Mouse (Mus musculus) granulocyte monocyte progenitor cell, adult 5-6 weeks (primary cell): Measurements from ENCODE around the gene Zfp618. TPM values are rescaled to one million over a fixed set of nuclear protein-coding genes. Genes with fewer than 3 reads are reported as not detected.

Experiments used
- ATAC-seq: replicated peaks from 2 replicates; pipeline ENCODE4 v1.8.0; 2016; ENCODE audit warnings: mild to moderate bottlenecking, moderate TSS enrichment, inconsistent platforms; ENCODE audit not compliant: poor library complexity, severe bottlenecking
- total RNA-seq, 2 experiments: library from RNA; stranded (forward) in 1 of 2; stranded (reverse) in 1 of 2; fragments of 200-712, 200-1000 nt in 1 of 2; fragments of >200 nt in 1 of 2; fragmentation: Nextera tagmentation in 1 of 2; gene quantifications; 2 replicates each; pipeline ENCODE4 v1.2.3; 2014 to 2017

The Zfp618 gene
- total RNA-seq, 2 experiments from 2014 or later = 0.26 to 0.34 TPM

GRCm38 (mm10) chr4:63147268-63147667 lies 181.9 kb downstream of the Zfp618 start:
- no peak for ATAC-seq

- peak; percentile 91 for ATAC-seq
Observed at GRCm38 (mm10) chr4:63151127-63151526, 185.8 kb downstream of the Zfp618 start.

GRCm38 (mm10) chr4:63154028-63154427 lies 188.7 kb downstream of the Zfp618 start:
- no peak for ATAC-seq

GRCm38 (mm10) chr4:63154699-63155098 lies 189.3 kb downstream of the Zfp618 start, which contains the start of gene Ambp:
Ambp (minus strand) TSS chr4:63154799.
- ATAC-seq = no peak

GRCm38 (mm10) chr4:63155596-63155995 lies 190.2 kb downstream of the Zfp618 start:
- peak; percentile 12; the same call in 1 of the 2 replicates for ATAC-seq

- no peak for ATAC-seq
Observed at GRCm38 (mm10) chr4:63156726-63157634, 191.6 kb downstream of the Zfp618 start.

GRCm38 (mm10) chr4:63158192-63158591 lies 192.8 kb downstream of the Zfp618 start:
- no peak for ATAC-seq

GRCm38 (mm10) chr4:63158961-63159592 lies 193.7 kb downstream of the Zfp618 start:
- peak; percentile 82 for ATAC-seq

GRCm38 (mm10) chr4:63165636-63166035 lies 200.3 kb downstream of the Zfp618 start:
- ATAC-seq = no peak

- no peak for ATAC-seq
Observed at GRCm38 (mm10) chr4:63166323-63166722, 200.9 kb downstream of the Zfp618 start.

GRCm38 (mm10) chr4:63170061-63170460 lies 204.7 kb downstream of the Zfp618 start:
- ATAC-seq = no peak

- ATAC-seq = no peak
Observed at GRCm38 (mm10) chr4:63171122-63171521, 205.7 kb downstream of the Zfp618 start.

- no peak for ATAC-seq
Observed at GRCm38 (mm10) chr4:63171969-63172685, 206.8 kb downstream of the Zfp618 start, which contains the start of gene Kif12. Kif12 (minus strand) TSS chr4:63172131.

- peak; percentile 77 for ATAC-seq
Observed at GRCm38 (mm10) chr4:63181556-63181955, 216.2 kb downstream of the Zfp618 start.

- no peak for ATAC-seq
Observed at GRCm38 (mm10) chr4:63186281-63186870, 221.0 kb downstream of the Zfp618 start.

Other genes with a start within 250 kb of the Zfp618 start
- not detected in 2 replicates for gene Ambp, start 189.2 kb downstream of the Zfp618 start, total RNA-seq (2014; fragmentation: Nextera tagmentation)
- gene Ambp, start 189.2 kb downstream of the Zfp618 start, total RNA-seq (2017) = not detected in 2 replicates
- not detected in 2 replicates for gene Kif12, start 206.6 kb downstream of the Zfp618 start, total RNA-seq (2014; fragmentation: Nextera tagmentation)
- gene Kif12, start 206.6 kb downstream of the Zfp618 start, total RNA-seq (2017) = not detected in 2 replicates
- gene Col27a1, start 248.4 kb downstream of the Zfp618 start, total RNA-seq (2014; fragmentation: Nextera tagmentation) = 0.32 TPM in 2 replicates
- 0.10 and 0.60 TPM in 2 replicates for gene Col27a1, start 248.4 kb downstream of the Zfp618 start, total RNA-seq (2017)